Mouse (Mus musculus) hindbrain, embryonic 13.5 days (tissue): ENCODE data around the gene Dlec1. TPM values are rescaled to one million over a fixed set of nuclear protein-coding genes. Genes with fewer than 3 reads are reported as not detected.

ENCODE experiments used
- ATAC-seq: fragments of 200-750 bp; cut with Nextera tagmentation; 2 replicates; pipeline ENCODE4 v1.8.0; 2017; ENCODE audit warnings: moderate TSS enrichment; ENCODE audit not compliant: low FRiP score
- H3K27ac ChIP-seq: fragments of 300-500 bp; sonication (generic); 2 replicates; pipeline ENCODE4 v1.5.1; 2015; ENCODE audit warnings: inconsistent platforms, mild to moderate bottlenecking, moderate library complexity
- H3K27me3 ChIP-seq: fragments of 300-500 bp; sonication (generic); 2 replicates; pipeline ENCODE4 v1.6.1; 2015; ENCODE audit warnings: mild to moderate bottlenecking, inconsistent platforms
- H3K36me3 ChIP-seq: fragments of 300-500 bp; sonication (generic); 2 replicates; pipeline ENCODE4 v1.6.1; 2015; ENCODE audit warnings: mild to moderate bottlenecking, inconsistent platforms
- H3K4me1 ChIP-seq: fragments of 300-500 bp; sonication (generic); replicated peaks from 2 replicates; pipeline ENCODE4 v1.6.1; 2015; ENCODE audit warnings: inconsistent platforms
- H3K4me2 ChIP-seq: fragments of 300-500 bp; sonication (generic); 2 replicates; pipeline ENCODE4 v1.6.1; 2015; ENCODE audit warnings: inconsistent platforms, mild to moderate bottlenecking, moderate library complexity
- H3K4me3 ChIP-seq: fragments of 300-500 bp; sonication (generic); 2 replicates; pipeline ENCODE4 v1.5.1; 2015; ENCODE audit warnings: mild to moderate bottlenecking, inconsistent platforms
- H3K9ac ChIP-seq: fragments of 300-500 bp; sonication (generic); 2 replicates; pipeline ENCODE4 v1.6.1; 2015; ENCODE audit warnings: mild to moderate bottlenecking, inconsistent platforms
- H3K9me3 ChIP-seq: fragments of 300-500 bp; sonication (generic); 2 replicates; pipeline ENCODE4 v1.6.1; 2016; ENCODE audit warnings: inconsistent platforms
- WGBS: fragments of 180-500 bp; shearing (Covaris S2); methylation state at CpG from one replicate; pipeline ENCODE4 v1.1.7; 2015; 5-methylcytosine and 5-hydroxymethylcytosine counted together
- polyA plus RNA-seq: library from polyadenylated mRNA; unstranded; fragments of >200 nt; fragmentation: Nextera tagmentation; extraction: Ambion mirVana; gene quantifications from 2 replicates; pipeline ENCODE4 v1.2.1, GENCODE M21; 2015

The Dlec1 gene
- polyA plus RNA-seq, 1 experiment from 2014 or later, result 0.38 TPM

- Histone ChIP-seq H3K4me3 (peak overlapping the region; percentile 59), H3K9ac (peak overlapping the region; percentile 84), H3K36me3 (no peaks in the 10 kb centered on the region), H3K27me3 (peaks cover 43% of the 10 kb centered on the region), H3K4me2 (peak overlapping the region; percentile 81), H3K27ac (no peak overlapping the region), H3K9me3 (no peaks in the 10 kb centered on the region), H3K4me1 (peaks cover 74% of the 10 kb centered on the region)
- ATAC-seq, result no peak
- WGBS, result 61% methylated on average over 12 of the region's 12 CpGs
Observed at GRCm38 (mm10) chr9:119091581-119092310, 10.5 kb upstream of the Dlec1 start.

GRCm38 (mm10) chr9:119092473-119093418 lies 9.5 kb upstream of the Dlec1 start:
- WGBS, result 2% methylated on average over 44 of the region's 45 CpGs
- Histone ChIP-seq H3K4me2 (peak overlapping the region; percentile 81), H3K27ac (peak overlapping the region; percentile 71; the same call in 1 of the 2 replicates), H3K9ac (peak overlapping the region; percentile 84), H3K36me3 (no peaks in the 10 kb centered on the region), H3K9me3 (no peaks in the 10 kb centered on the region), H3K4me3 (peak overlapping the region; percentile 59), H3K4me1 (peaks cover 68% of the 10 kb centered on the region), H3K27me3 (peaks cover 39% of the 10 kb centered on the region)
- ATAC-seq, result no peak

GRCm38 (mm10) chr9:119093419-119094295 lies 8.6 kb upstream of the Dlec1 start, which contains the start of gene Plcd1:
TSS of gene Plcd1 (minus strand) at chr9:119093502.
- peaks cover 33% of the 10 kb centered on the region for H3K27me3 ChIP-seq
- H3K9ac ChIP-seq, result peak within 1 kb of the TSS; percentile 84
- 9% methylated on average over 44 of the region's 45 CpGs for WGBS
- peak; percentile 77 for ATAC-seq
- peaks cover 59% of the 10 kb centered on the region for H3K4me1 ChIP-seq
- H3K9me3 ChIP-seq, result no peaks in the 10 kb centered on the region
- H3K4me3 ChIP-seq, result peak within 1 kb of the TSS; percentile 59
- no peaks in the 10 kb centered on the region for H3K36me3 ChIP-seq
- H3K27ac ChIP-seq, result peak within 1 kb of the TSS; percentile 71
- peak within 1 kb of the TSS; percentile 81 for H3K4me2 ChIP-seq

GRCm38 (mm10) chr9:119094462-119095109 lies 7.7 kb upstream of the Dlec1 start:
- ATAC-seq, result no peak; the same call in 1 of the 2 replicates
- Histone ChIP-seq H3K36me3 (no peaks in the 10 kb centered on the region), H3K27ac (0 out of 2 replicates have a peak overlapping the region, but pooled peaks have one; percentile 71), H3K4me3 (no peak overlapping the region), H3K4me1 (peaks cover 54% of the 10 kb centered on the region), H3K9ac (no peak overlapping the region), H3K4me2 (peak overlapping the region; percentile 81; the same call in 1 of the 2 replicates), H3K27me3 (peaks cover 33% of the 10 kb centered on the region), H3K9me3 (no peaks in the 10 kb centered on the region)
- 60% methylated on average over 13 of the region's 13 CpGs for WGBS

- 17% methylated on average over 15 of the region's 15 CpGs for WGBS
- Histone ChIP-seq H3K9ac (no peak overlapping the region), H3K27me3 (peaks cover 22% of the 10 kb centered on the region), H3K4me3 (no peak overlapping the region), H3K27ac (no peak overlapping the region), H3K4me2 (no peak overlapping the region), H3K9me3 (no peaks in the 10 kb centered on the region), H3K4me1 (peaks cover 12% of the 10 kb centered on the region), H3K36me3 (no peaks in the 10 kb centered on the region)
- no peak for ATAC-seq
Observed at GRCm38 (mm10) chr9:119100177-119100898, 1.9 kb upstream of the Dlec1 start.

GRCm38 (mm10) chr9:119102783-119103113 lies 470 bp downstream of the Dlec1 start:
- ATAC-seq, result peak; percentile 52
- peak overlapping the region; percentile 69 for H3K9ac ChIP-seq
- H3K27me3 ChIP-seq, result peaks cover 16% of the 10 kb centered on the region
- peaks cover 9% of the 10 kb centered on the region; the same call in 1 of the 2 replicates for H3K4me1 ChIP-seq
- no peaks in the 10 kb centered on the region for H3K36me3 ChIP-seq
- WGBS, result 3% methylated on average over 19 of the region's 19 CpGs
- peak overlapping the region; percentile 63 for H3K4me3 ChIP-seq
- peak overlapping the region; percentile 84 for H3K4me2 ChIP-seq
- no peaks in the 10 kb centered on the region for H3K9me3 ChIP-seq
- H3K27ac ChIP-seq, result peak overlapping the region; percentile 18; the same call in 1 of the 2 replicates

- peaks cover 12% of the 10 kb centered on the region; the same call in 1 of the 2 replicates for H3K4me1 ChIP-seq
- no peak overlapping the region for H3K9ac ChIP-seq
- WGBS, result 86% methylated on average over 4 of the region's 4 CpGs
- no peak overlapping the region for H3K4me2 ChIP-seq
- no peaks in the 10 kb centered on the region for H3K36me3 ChIP-seq
- H3K9me3 ChIP-seq, result no peaks in the 10 kb centered on the region
- H3K4me3 ChIP-seq, result no peak overlapping the region
- no peak for ATAC-seq
- no peak overlapping the region for H3K27ac ChIP-seq
- peaks cover 16% of the 10 kb centered on the region for H3K27me3 ChIP-seq
Observed at GRCm38 (mm10) chr9:119107566-119107965, 5.3 kb downstream of the Dlec1 start.

GRCm38 (mm10) chr9:119109685-119110353 lies 7.5 kb downstream of the Dlec1 start:
- no peaks in the 10 kb centered on the region for H3K27me3 ChIP-seq
- H3K36me3 ChIP-seq, result no peaks in the 10 kb centered on the region
- H3K9me3 ChIP-seq, result no peaks in the 10 kb centered on the region
- peaks cover 6% of the 10 kb centered on the region; the same call in 1 of the 2 replicates for H3K4me1 ChIP-seq
- H3K4me3 ChIP-seq, result no peak overlapping the region
- no peak overlapping the region for H3K27ac ChIP-seq
- no peak overlapping the region for H3K9ac ChIP-seq
- no peak overlapping the region for H3K4me2 ChIP-seq
- WGBS, result 65% methylated on average over 12 of the region's 12 CpGs
- ATAC-seq, result no peak

- no peaks in the 10 kb centered on the region for H3K27me3 ChIP-seq
- 34% methylated on average over 3 of the region's 3 CpGs for WGBS
- no peak overlapping the region for H3K27ac ChIP-seq
- peaks cover 6% of the 10 kb centered on the region; the same call in 1 of the 2 replicates for H3K4me1 ChIP-seq
- ATAC-seq, result no peak
- no peaks in the 10 kb centered on the region for H3K9me3 ChIP-seq
- H3K4me2 ChIP-seq, result no peak overlapping the region
- no peak overlapping the region for H3K4me3 ChIP-seq
- H3K36me3 ChIP-seq, result no peaks in the 10 kb centered on the region
- H3K9ac ChIP-seq, result no peak overlapping the region
Observed at GRCm38 (mm10) chr9:119110640-119111039, 8.4 kb downstream of the Dlec1 start.

- WGBS, result 87% methylated on average over 17 of the region's 17 CpGs
- ATAC-seq, result no peak
- Histone ChIP-seq H3K4me3 (no peak overlapping the region), H3K27me3 (no peaks in the 10 kb centered on the region), H3K9me3 (no peaks in the 10 kb centered on the region), H3K4me1 (peaks cover 11% of the 10 kb centered on the region; the same call in 1 of the 2 replicates), H3K36me3 (no peaks in the 10 kb centered on the region), H3K27ac (no peak overlapping the region), H3K9ac (no peak overlapping the region), H3K4me2 (no peak overlapping the region)
Observed at GRCm38 (mm10) chr9:119114911-119115310, 12.6 kb downstream of the Dlec1 start.
